Comparison of ENCODE assay signal across 12 mouse cellular contexts in genomic region chr12:85607519-85608449, GRCm38 (mm10). TPM values are rescaled to one million over a fixed set of nuclear protein-coding genes. Genes with fewer than 3 reads are reported as not detected.
A peak's percentile ranks its signal among the peaks of the same experiment; 100 is the strongest.
DNase-seq lines count a peak whose midpoint lies in the region; ATAC-seq and TF ChIP-seq lines count a peak whose summit lies in the region.
"Had no signal": no experiment of that assay in that cellular context is flagged by ENCODE, and none has a peak within 500 bp of the region (broad histone marks: within the 10 kb centered on the region; RNA-seq: fewer than 3 reads in every experiment).

No protein-coding gene starts in this region.

- H3K9ac ChIP-seq in hindbrain, postnatal 0 days (replicated peaks; ENCODE audit: low read length): no peak overlapping the region
- H3K9ac ChIP-seq in hindbrain, embryonic 11.5 days (ENCODE audit: low read depth, low read length): no peak overlapping the region
- no peak overlapping the region for H3K9ac ChIP-seq in neural tube, embryonic 15.5 days (replicated peaks)
- H3K9ac ChIP-seq: embryonic facial prominence, embryonic 15.5 days; forebrain, postnatal 0 days had no signal

- no peaks in the 10 kb centered on the region for H3K27me3 ChIP-seq in hindbrain, postnatal 0 days (ENCODE audit: insufficient read depth, low read length)
- no peaks in the 10 kb centered on the region for H3K27me3 ChIP-seq in hindbrain, embryonic 11.5 days (ENCODE audit: control insufficient read depth, insufficient read depth, low read length)
- H3K27me3 ChIP-seq in neural tube, embryonic 15.5 days (replicated peaks): no peaks in the 10 kb centered on the region
- H3K27me3 ChIP-seq: embryonic facial prominence, embryonic 15.5 days had no signal

- WGBS in hindbrain, postnatal 0 days: 71% methylated on average over 14 of the region's 14 CpGs
- WGBS in hindbrain, embryonic 11.5 days: 82% methylated on average over 14 of the region's 14 CpGs
- WGBS in neural tube, embryonic 15.5 days: 77% methylated on average over 14 of the region's 14 CpGs

- peak overlapping the region; percentile 16; the same call in 1 of the 2 replicates for H3K27ac ChIP-seq in hindbrain, postnatal 0 days
- no peak overlapping the region for H3K27ac ChIP-seq in hindbrain, embryonic 11.5 days (ENCODE audit: low read depth, low read length)
- H3K27ac ChIP-seq in neural tube, embryonic 15.5 days (replicated peaks): no peak overlapping the region
- H3K27ac ChIP-seq: embryonic facial prominence, embryonic 15.5 days had no signal

- H3K4me3 ChIP-seq in hindbrain, postnatal 0 days (ENCODE audit: low read length): no peak overlapping the region
- no peak overlapping the region for H3K4me3 ChIP-seq in hindbrain, embryonic 11.5 days (ENCODE audit: low read depth, low read length)
- H3K4me3 ChIP-seq in neural tube, embryonic 15.5 days (replicated peaks): no peak overlapping the region
- H3K4me3 ChIP-seq: embryonic facial prominence, embryonic 15.5 days had no signal

- H3K36me3 ChIP-seq in hindbrain, postnatal 0 days (ENCODE audit: insufficient read depth, low read length): peaks cover 19% of the 10 kb centered on the region; the same call in 1 of the 2 replicates
- no peaks in the 10 kb centered on the region for H3K36me3 ChIP-seq in hindbrain, embryonic 11.5 days (ENCODE audit: control insufficient read depth, insufficient read depth, low read length)
- peaks cover 27% of the 10 kb centered on the region for H3K36me3 ChIP-seq in neural tube, embryonic 15.5 days

- intact Hi-C loops in gastrocnemius, postnatal 14 days (cut with DNase I; ENCODE audit: low total_unique reads): no loop called here

- H3K9me3 ChIP-seq in hindbrain, postnatal 0 days (ENCODE audit: low read length): no peaks in the 10 kb centered on the region
- no peaks in the 10 kb centered on the region for H3K9me3 ChIP-seq in hindbrain, embryonic 11.5 days (ENCODE audit: control insufficient read depth, low read length)
- no peaks in the 10 kb centered on the region for H3K9me3 ChIP-seq in neural tube, embryonic 15.5 days (replicated peaks)
- H3K9me3 ChIP-seq: embryonic facial prominence, embryonic 15.5 days had no signal

- no peak overlapping the region for H3K4me2 ChIP-seq in hindbrain, postnatal 0 days (ENCODE audit: low read depth, low read length)
- no peak overlapping the region for H3K4me2 ChIP-seq in hindbrain, embryonic 11.5 days (replicated peaks; ENCODE audit: low read depth, low read length)
- H3K4me2 ChIP-seq in neural tube, embryonic 15.5 days: no peak overlapping the region
- H3K4me2 ChIP-seq: embryonic facial prominence, embryonic 15.5 days had no signal

- no peak for ATAC-seq in hindbrain, postnatal 0 days
- no peak for ATAC-seq in hindbrain, embryonic 11.5 days (ENCODE audit: low FRiP score)
- peak; percentile 37; the same call in 1 of the 2 replicates for ATAC-seq in neural tube, embryonic 15.5 days (ENCODE audit: low FRiP score)
- ATAC-seq: CD4-positive, CD25-positive, alpha-beta regulatory T cell, adult 4 months; forebrain, postnatal 0 days had no signal

- H3K4me1 ChIP-seq in hindbrain, postnatal 0 days (ENCODE audit: insufficient read depth, low read length): peaks cover 6% of the 10 kb centered on the region; the same call in 1 of the 2 replicates
- H3K4me1 ChIP-seq in hindbrain, embryonic 11.5 days (replicated peaks; ENCODE audit: control insufficient read depth, insufficient read depth, low read length): no peaks in the 10 kb centered on the region
- peaks cover 40% of the 10 kb centered on the region for H3K4me1 ChIP-seq in neural tube, embryonic 15.5 days

- no peak for DNase-seq in hindbrain, postnatal 0 days (ENCODE audit: low spot score)
- no peak for DNase-seq in hindbrain, embryonic 11.5 days (ENCODE audit: low spot score)
- no peak for DNase-seq in neural tube, embryonic 10.5 days (ENCODE audit: extremely low spot score, low spot score)
- peak; percentile 66 for DNase-seq in cerebellum, adult 9-11 months
- peak; percentile 81 for DNase-seq in telencephalon, adult 2 months (ENCODE audit: low read depth, low spot score)
- no peak for DNase-seq in gastrocnemius, postnatal 14 days
- DNase-seq: forebrain, postnatal 0 days; lung, adult 18-20 months; thymus, postnatal 36 days had no signal

- no peak for TF ChIP-seq CTCF in hindbrain, postnatal 0 days (IDR thresholded peaks at IDR 0.05; ENCODE audit: low read depth)

RNA-seq across cellular contexts. Expression of gene Jdp2, which starts 9.0 kb away (rescaled TPM):
- total RNA-seq in hindbrain, postnatal 0 days (2014; rRNA removed): 11.2 and 15.4 TPM in 2 replicates
- polyA plus RNA-seq in hindbrain, postnatal 0 days (2015; fragmentation: Nextera tagmentation; extraction: Ambion mirVana): 0.68 and 0.89 TPM in 2 replicates
- 0.25 and 0.43 TPM in 2 replicates for polyA plus RNA-seq in hindbrain, embryonic 11.5 days (2014; fragmentation: Nextera tagmentation; extraction: Ambion mirVana)
- 0.68 and 0.69 TPM in 2 replicates for polyA plus RNA-seq in neural tube, embryonic 15.5 days (2015; fragmentation: Nextera tagmentation; extraction: Ambion mirVana)
- total RNA-seq in gastrocnemius, postnatal 14 days (2021): 10 to 100 TPM in 1 of 2 experiments, 1 to 10 TPM in 1; 9.4 to 11.6 TPM

Comparison
In these comparisons a context has a peak if more than half of its experiments do, and no peak if none do; other contexts are left out.
1. DNase-seq: peak in cerebellum, adult 9-11 months (single experiment) and telencephalon, adult 2 months (single experiment); none in hindbrain, postnatal 0 days (single experiment), hindbrain, embryonic 11.5 days (single experiment), neural tube, embryonic 10.5 days (single experiment) and gastrocnemius, postnatal 14 days (single experiment).